Mouse (Mus musculus): ENCODE measurements at regions not wholly inside any gene's neighbourhood (a gene's known extent, or its start where the extent isn't known, plus 50 kb on each side); places are given as distances from the start of the nearest gene placed in this dataset.

DNA sequence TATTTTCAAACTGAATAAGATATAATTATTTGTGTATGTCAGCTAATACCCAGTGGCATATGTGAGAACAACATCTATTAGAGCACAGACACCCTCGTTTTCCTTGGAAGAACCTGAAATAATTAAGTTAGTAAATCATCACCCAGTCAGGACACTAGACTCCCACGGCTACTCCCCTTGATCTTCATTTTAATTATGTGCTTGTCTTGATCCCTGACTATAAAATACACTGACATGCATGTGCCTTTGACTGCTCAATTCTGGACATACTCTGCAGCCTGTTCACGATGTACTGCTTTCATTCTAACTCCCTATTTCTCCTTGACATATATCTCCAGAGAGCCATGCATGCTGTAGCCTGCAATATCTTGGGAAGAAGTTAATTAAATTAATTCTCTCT, 232.7 kb upstream of the Atxn7l3b start:
- Histone ChIP-seq H3K9me3 (ENCODE audit: control insufficient read depth, low read length) (no peaks in the 10 kb centered on the region), H3K9ac (ENCODE audit: low read depth, low read length) (no peak overlapping the region), H3K27ac (ENCODE audit: low read depth, low read length) (no peak overlapping the region), H3K4me3 (ENCODE audit: low read depth, low read length) (no peak overlapping the region), H3K4me1 (replicated peaks; ENCODE audit: control insufficient read depth, insufficient read depth, low read length) (no peaks in the 10 kb centered on the region), H3K27me3 (ENCODE audit: control insufficient read depth, insufficient read depth, low read length) (no peaks in the 10 kb centered on the region), H3K4me2 (replicated peaks; ENCODE audit: low read depth, low read length) (no peak overlapping the region), H3K36me3 (ENCODE audit: control insufficient read depth, insufficient read depth, low read length) (no peaks in the 10 kb centered on the region)
- ATAC-seq (ENCODE audit: low FRiP score) (peak; percentile 35), DNase-seq (ENCODE audit: low spot score) (no peak)
- 77% methylated on average over 3 of the region's 3 CpGs for WGBS

DNA sequence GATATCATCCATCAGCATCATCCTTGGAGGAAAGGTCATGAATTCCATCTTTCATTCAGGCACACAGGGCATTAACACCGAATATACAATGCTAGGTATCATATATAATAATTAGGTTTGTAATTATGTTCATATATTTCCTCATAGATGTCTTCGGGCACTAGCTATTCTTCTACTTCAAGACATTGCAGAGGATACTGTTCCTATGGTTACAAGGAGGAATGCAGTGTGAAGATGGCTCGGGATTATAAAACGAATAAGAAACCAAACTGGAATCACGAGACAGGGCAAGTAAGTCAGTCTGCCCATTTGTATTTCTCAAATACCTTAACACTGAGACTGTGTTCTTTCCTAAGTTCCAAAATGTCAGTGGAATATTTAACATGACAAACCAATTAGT, 231.3 kb upstream of the Atxn7l3b start:
- H3K9me3 ChIP-seq (ENCODE audit: control insufficient read depth, low read length) = no peaks in the 10 kb centered on the region
- H3K9ac ChIP-seq (ENCODE audit: low read depth, low read length) = no peak overlapping the region
- no peak overlapping the region for H3K27ac ChIP-seq (ENCODE audit: low read depth, low read length)
- no peaks in the 10 kb centered on the region for H3K36me3 ChIP-seq (ENCODE audit: control insufficient read depth, insufficient read depth, low read length)
- H3K4me1 ChIP-seq (replicated peaks; ENCODE audit: control insufficient read depth, insufficient read depth, low read length) = no peaks in the 10 kb centered on the region
- WGBS = 71% methylated on average over 5 of the region's 5 CpGs
- H3K4me3 ChIP-seq (ENCODE audit: low read depth, low read length) = no peak overlapping the region
- H3K27me3 ChIP-seq (ENCODE audit: control insufficient read depth, insufficient read depth, low read length) = no peaks in the 10 kb centered on the region
- no peak overlapping the region for H3K4me2 ChIP-seq (replicated peaks; ENCODE audit: low read depth, low read length)
- no peak for ATAC-seq (ENCODE audit: low FRiP score)
- DNase-seq (ENCODE audit: low spot score) = no peak

DNA sequence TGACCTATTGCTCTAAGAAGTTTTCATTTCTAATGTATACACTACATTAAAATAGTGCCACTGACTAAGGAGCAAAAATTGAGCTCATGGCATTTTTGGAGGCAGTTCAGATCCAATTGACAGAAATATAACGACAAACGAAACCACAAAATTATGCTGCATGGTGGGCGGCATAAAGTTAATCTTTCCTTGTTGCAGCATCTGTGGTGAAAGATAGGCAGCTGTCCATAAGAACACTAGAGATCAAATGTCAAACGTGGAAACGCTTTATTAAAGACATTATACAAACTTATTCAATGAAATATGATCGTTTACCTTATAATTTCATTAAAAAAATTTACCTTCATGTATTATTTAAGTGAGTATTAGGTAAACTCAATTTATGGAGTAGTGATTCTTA, 230.2 kb upstream of the Atxn7l3b start:
- Histone ChIP-seq H3K4me3 (ENCODE audit: low read depth, low read length) (no peak overlapping the region), H3K4me2 (replicated peaks; ENCODE audit: low read depth, low read length) (no peak overlapping the region), H3K27ac (ENCODE audit: low read depth, low read length) (no peak overlapping the region), H3K27me3 (ENCODE audit: control insufficient read depth, insufficient read depth, low read length) (no peaks in the 10 kb centered on the region), H3K9me3 (ENCODE audit: control insufficient read depth, low read length) (no peaks in the 10 kb centered on the region), H3K4me1 (replicated peaks; ENCODE audit: control insufficient read depth, insufficient read depth, low read length) (no peaks in the 10 kb centered on the region), H3K36me3 (ENCODE audit: control insufficient read depth, insufficient read depth, low read length) (no peaks in the 10 kb centered on the region), H3K9ac (ENCODE audit: low read depth, low read length) (no peak overlapping the region)
- 88% methylated on average over 6 of the region's 6 CpGs for WGBS
- ATAC-seq (ENCODE audit: low FRiP score) = no peak
- no peak for DNase-seq (ENCODE audit: low spot score)

DNA sequence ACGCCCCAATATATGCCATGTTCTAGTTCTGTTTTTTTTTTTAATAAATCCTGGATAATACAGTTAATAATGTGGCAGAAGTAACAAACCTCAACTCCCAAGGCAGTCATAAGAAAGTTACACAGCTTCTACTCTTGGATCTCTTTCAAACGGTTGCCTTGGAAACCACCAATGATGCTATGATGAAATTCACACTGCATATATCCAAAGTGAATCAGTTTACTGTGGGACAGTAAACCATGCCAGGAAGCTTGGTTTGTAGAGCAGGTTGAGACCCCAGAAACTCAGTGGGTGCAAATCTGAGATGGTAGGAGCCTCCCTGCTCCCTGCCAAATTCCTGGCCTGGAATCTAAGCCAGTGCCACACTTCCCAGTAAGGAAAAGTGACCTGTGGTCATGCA, 212.8 kb upstream of the Atxn7l3b start:
- ATAC-seq (ENCODE audit: low FRiP score) = no peak
- DNase-seq (ENCODE audit: low spot score) = no peak
- H3K4me1 ChIP-seq (replicated peaks; ENCODE audit: control insufficient read depth, insufficient read depth, low read length) = no peaks in the 10 kb centered on the region

DNA sequence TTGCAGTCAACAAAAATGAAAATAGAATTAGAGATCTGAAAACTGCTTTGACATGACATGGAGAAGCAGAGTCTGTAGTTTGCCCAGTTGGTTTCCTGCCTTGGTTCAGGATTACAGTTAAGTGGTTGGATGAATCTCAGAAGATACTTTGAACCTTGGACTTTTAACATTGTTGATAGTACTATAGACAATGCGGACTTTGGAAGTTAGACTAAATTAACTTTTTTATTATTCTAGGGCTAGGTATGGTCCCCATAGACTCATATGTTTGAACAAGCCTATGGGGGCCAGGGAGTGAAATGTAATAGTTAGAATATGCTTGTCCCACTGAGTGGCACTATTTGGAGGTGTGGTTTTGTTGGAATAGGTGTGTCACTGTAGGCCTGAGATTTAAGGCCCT, 186.2 kb upstream of the Atxn7l3b start:
- DNase-seq (ENCODE audit: low spot score) (no peak), ATAC-seq (ENCODE audit: low FRiP score) (no peak)
- Histone ChIP-seq H3K27me3 (ENCODE audit: control insufficient read depth, insufficient read depth, low read length) (no peaks in the 10 kb centered on the region), H3K4me2 (replicated peaks; ENCODE audit: low read depth, low read length) (no peak overlapping the region), H3K9ac (ENCODE audit: low read depth, low read length) (no peak overlapping the region), H3K27ac (ENCODE audit: low read depth, low read length) (no peak overlapping the region), H3K9me3 (ENCODE audit: control insufficient read depth, low read length) (no peaks in the 10 kb centered on the region), H3K36me3 (ENCODE audit: control insufficient read depth, insufficient read depth, low read length) (no peaks in the 10 kb centered on the region), H3K4me1 (replicated peaks; ENCODE audit: control insufficient read depth, insufficient read depth, low read length) (no peaks in the 10 kb centered on the region), H3K4me3 (ENCODE audit: low read depth, low read length) (no peak overlapping the region)
- WGBS = 86% methylated on average over 1 of the region's 1 CpGs

More for the DNA sequence above, 212.8 kb upstream of the Atxn7l3b start:
- Histone ChIP-seq H3K27me3 (ENCODE audit: control insufficient read depth, insufficient read depth, low read length) (no peaks in the 10 kb centered on the region), H3K9ac (ENCODE audit: low read depth, low read length) (no peak overlapping the region), H3K36me3 (ENCODE audit: control insufficient read depth, insufficient read depth, low read length) (no peaks in the 10 kb centered on the region), H3K4me3 (ENCODE audit: low read depth, low read length) (no peak overlapping the region), H3K4me2 (replicated peaks; ENCODE audit: low read depth, low read length) (no peak overlapping the region), H3K9me3 (ENCODE audit: control insufficient read depth, low read length) (no peaks in the 10 kb centered on the region), H3K27ac (ENCODE audit: low read depth, low read length) (no peak overlapping the region)
- WGBS = 75% methylated on average over 2 of the region's 2 CpGs

DNA sequence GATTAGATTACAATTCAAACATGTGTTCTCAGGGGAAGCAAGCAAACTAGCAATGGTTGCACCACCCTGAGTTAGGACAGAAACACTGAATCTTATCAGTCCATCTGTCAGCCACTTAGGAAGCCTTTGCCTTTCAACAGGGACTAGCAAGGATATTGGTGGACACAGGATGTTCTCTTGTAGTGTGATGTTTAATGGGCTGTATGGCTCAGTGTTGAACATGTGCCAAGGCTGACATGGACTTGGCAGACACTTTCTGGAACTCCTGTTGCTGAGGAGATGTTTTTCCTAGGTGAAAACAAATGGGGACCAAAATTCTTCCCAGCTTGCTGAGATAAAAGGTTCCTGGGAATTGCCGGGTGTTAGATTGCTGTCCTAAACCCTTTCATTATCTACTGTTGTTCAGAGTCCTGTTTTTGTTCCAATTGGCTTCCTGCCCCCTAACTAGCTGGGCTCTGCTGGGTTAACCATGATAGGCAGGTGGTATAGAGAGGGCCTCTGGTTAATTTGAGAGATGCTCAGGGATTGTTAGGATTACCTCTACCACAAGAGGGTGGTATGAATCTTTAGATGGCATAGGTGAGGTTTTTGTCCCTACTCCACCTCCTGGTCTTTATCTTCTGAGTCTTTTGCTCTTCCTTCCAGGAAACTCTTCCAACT, 177.1 kb upstream of the Atxn7l3b start:
- Histone ChIP-seq H3K36me3 (ENCODE audit: control insufficient read depth, insufficient read depth, low read length) (no peaks in the 10 kb centered on the region), H3K27me3 (ENCODE audit: control insufficient read depth, insufficient read depth, low read length) (no peaks in the 10 kb centered on the region), H3K9ac (ENCODE audit: low read depth, low read length) (no peak overlapping the region), H3K9me3 (ENCODE audit: control insufficient read depth, low read length) (no peaks in the 10 kb centered on the region), H3K4me1 (replicated peaks; ENCODE audit: control insufficient read depth, insufficient read depth, low read length) (no peaks in the 10 kb centered on the region), H3K4me3 (ENCODE audit: low read depth, low read length) (no peak overlapping the region), H3K4me2 (replicated peaks; ENCODE audit: low read depth, low read length) (no peak overlapping the region), H3K27ac (ENCODE audit: low read depth, low read length) (no peak overlapping the region)
- WGBS = 78% methylated on average over 1 of the region's 1 CpGs
- peak; percentile 68 for ATAC-seq (ENCODE audit: low FRiP score)
- DNase-seq (ENCODE audit: low spot score) = no peak

DNA sequence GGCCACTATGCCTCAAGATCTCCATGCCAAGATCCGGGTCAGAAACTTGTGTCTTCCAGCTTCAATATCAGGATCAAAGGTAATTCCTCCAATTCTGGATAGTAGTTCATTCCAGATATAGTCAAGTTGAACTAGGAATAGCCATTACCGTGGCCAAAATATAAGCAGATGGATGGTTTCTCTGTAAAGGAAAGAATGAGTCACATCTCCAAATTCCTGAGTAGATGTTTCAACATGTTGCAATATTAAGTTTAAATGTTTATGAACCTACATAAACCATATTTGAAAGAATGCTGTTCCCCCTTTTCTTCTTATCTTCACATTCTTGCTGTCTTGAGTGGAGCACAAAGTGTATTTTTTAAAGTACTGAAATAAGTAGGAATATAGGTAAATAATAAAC, 176.5 kb upstream of the Atxn7l3b start:
- Histone ChIP-seq H3K4me1 (replicated peaks; ENCODE audit: control insufficient read depth, insufficient read depth, low read length) (no peaks in the 10 kb centered on the region), H3K27ac (ENCODE audit: low read depth, low read length) (no peak overlapping the region), H3K27me3 (ENCODE audit: control insufficient read depth, insufficient read depth, low read length) (no peaks in the 10 kb centered on the region), H3K4me2 (replicated peaks; ENCODE audit: low read depth, low read length) (no peak overlapping the region), H3K36me3 (ENCODE audit: control insufficient read depth, insufficient read depth, low read length) (no peaks in the 10 kb centered on the region), H3K9ac (ENCODE audit: low read depth, low read length) (no peak overlapping the region), H3K4me3 (ENCODE audit: low read depth, low read length) (no peak overlapping the region), H3K9me3 (ENCODE audit: control insufficient read depth, low read length) (no peaks in the 10 kb centered on the region)
- 92% methylated on average over 2 of the region's 2 CpGs for WGBS
- DNase-seq (ENCODE audit: low spot score) (no peak), ATAC-seq (ENCODE audit: low FRiP score) (no peak)
